Mouse (Mus musculus) heart, embryonic 11.5 days (tissue): ENCODE data around the gene Txk. TPM values are rescaled to one million over a fixed set of nuclear protein-coding genes. Genes with fewer than 3 reads are reported as not detected.

ENCODE experiments used
- ATAC-seq: fragments of 200-750 bp; cut with Nextera tagmentation; replicated peaks from 2 replicates; pipeline ENCODE4 v1.8.0; 2017; ENCODE audit warnings: moderate library complexity; ENCODE audit not compliant: insufficient number of reproducible peaks, low FRiP score, low TSS enrichment
- H3K27ac ChIP-seq: fragments of 300-500 bp; sonication (generic); 2 replicates; pipeline ENCODE4 v1.5.1; 2014; ENCODE audit warnings: mild to moderate bottlenecking, low read depth, low read length
- H3K27me3 ChIP-seq: fragments of 300-500 bp; sonication (generic); 2 replicates; pipeline ENCODE4 v1.6.1; 2014; ENCODE audit warnings: mild to moderate bottlenecking, low read length, mixed read lengths; ENCODE audit not compliant: control insufficient read depth, insufficient read depth
- H3K36me3 ChIP-seq: fragments of 300-500 bp; sonication (generic); 2 replicates; pipeline ENCODE4 v1.6.1; 2014; ENCODE audit warnings: mild to moderate bottlenecking, low read length, moderate library complexity, mixed read lengths; ENCODE audit not compliant: control insufficient read depth, insufficient read depth
- H3K4me1 ChIP-seq: fragments of 300-500 bp; sonication (generic); 2 replicates; pipeline ENCODE4 v1.6.1; 2014; ENCODE audit warnings: low read length; ENCODE audit not compliant: control insufficient read depth, insufficient read depth
- H3K4me2 ChIP-seq: fragments of 300-500 bp; sonication (generic); 2 replicates; pipeline ENCODE4 v1.6.1; 2014; ENCODE audit warnings: mild to moderate bottlenecking, moderate library complexity
- H3K4me3 ChIP-seq: fragments of 300-500 bp; sonication (generic); 2 replicates; pipeline ENCODE4 v1.5.1; 2014; ENCODE audit warnings: low read depth, low read length
- H3K9ac ChIP-seq: fragments of 300-500 bp; sonication (generic); 2 replicates; pipeline ENCODE4 v1.6.1; 2014; ENCODE audit warnings: mild to moderate bottlenecking, low read depth, low read length, moderate library complexity
- H3K9me3 ChIP-seq: fragments of 300-500 bp; sonication (generic); replicated peaks from 2 replicates; pipeline ENCODE4 v1.6.1; 2016; ENCODE audit warnings: low read length; ENCODE audit not compliant: control insufficient read depth
- WGBS: fragments of 180-500 bp; shearing (Covaris S2); extraction: QIAGEN DNeasy Blood & Tissue Kit; methylation state at CpG from one replicate; pipeline ENCODE4 v1.1.7; 2014; ENCODE audit not compliant: insufficient replicate concordance; 5-methylcytosine and 5-hydroxymethylcytosine counted together
- polyA plus RNA-seq: library from polyadenylated mRNA; unstranded; fragments of >200 nt; fragmentation: Nextera tagmentation; extraction: Ambion mirVana; gene quantifications from 2 replicates; pipeline ENCODE4 v1.2.1, GENCODE M21; 2014

Txk gene
- polyA plus RNA-seq = 0.04 TPM in 1 of 2 replicates, not detected in the other

DNA sequence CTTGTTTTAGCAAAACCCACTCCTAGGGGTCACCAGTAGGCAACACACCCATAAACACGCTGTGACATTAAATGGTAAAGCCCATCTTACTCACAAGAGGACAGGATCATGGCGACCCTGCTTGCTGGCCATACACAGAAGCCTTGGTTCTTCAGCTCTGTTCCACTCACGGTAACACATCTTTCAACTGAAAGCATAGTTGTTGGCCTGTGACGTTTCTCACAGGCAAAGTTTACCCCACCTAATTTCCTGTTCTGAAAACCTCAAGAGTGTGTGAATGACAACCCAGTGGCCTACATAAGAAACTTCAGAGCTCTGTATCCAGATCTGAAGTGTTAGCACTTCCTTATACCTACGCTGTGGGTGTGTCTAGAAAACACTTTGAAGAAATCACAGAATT, at the start of gene Txk:
Gene Txk (minus strand): TSS at position 193 of the 400 bp plus-strand sequence.
- Histone ChIP-seq H3K9me3 (no peaks in the 10 kb centered on the region), H3K36me3 (no peaks in the 10 kb centered on the region), H3K4me2 (no peak within 1 kb of the TSS), H3K4me3 (no peak within 1 kb of the TSS), H3K4me1 (no peaks in the 10 kb centered on the region), H3K9ac (no peak within 1 kb of the TSS), H3K27ac (no peak within 1 kb of the TSS), H3K27me3 (no peaks in the 10 kb centered on the region)
- WGBS = 83% methylated on average over 5 of the region's 5 CpGs
- ATAC-seq = no peak

DNA sequence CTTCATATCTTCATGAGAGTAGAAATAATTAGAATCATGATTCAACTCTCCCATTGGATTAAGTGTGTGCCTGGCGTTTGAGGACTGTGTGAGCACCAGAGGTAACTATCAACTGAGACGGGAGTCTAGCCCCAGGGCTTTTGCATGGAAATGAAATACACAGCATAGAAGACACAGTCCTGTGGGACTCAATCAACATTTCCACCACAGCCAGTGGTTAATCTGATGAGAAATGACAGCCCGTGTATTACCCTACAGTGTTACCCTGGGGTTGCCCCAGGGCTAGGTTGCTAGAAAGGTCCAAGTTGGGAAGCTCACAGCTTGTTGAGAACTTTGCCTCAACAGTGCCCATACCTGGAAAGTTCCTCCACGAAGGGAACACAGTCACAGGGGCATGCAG, 46.0 kb upstream of the Txk start:
- Histone ChIP-seq H3K27ac (no peak overlapping the region), H3K4me2 (no peak overlapping the region), H3K9ac (no peak overlapping the region), H3K27me3 (no peaks in the 10 kb centered on the region), H3K4me1 (peaks cover 14% of the 10 kb centered on the region), H3K36me3 (no peaks in the 10 kb centered on the region), H3K9me3 (no peaks in the 10 kb centered on the region), H3K4me3 (no peak overlapping the region)
- WGBS = 74% methylated on average over 4 of the region's 4 CpGs
- ATAC-seq = no peak

DNA sequence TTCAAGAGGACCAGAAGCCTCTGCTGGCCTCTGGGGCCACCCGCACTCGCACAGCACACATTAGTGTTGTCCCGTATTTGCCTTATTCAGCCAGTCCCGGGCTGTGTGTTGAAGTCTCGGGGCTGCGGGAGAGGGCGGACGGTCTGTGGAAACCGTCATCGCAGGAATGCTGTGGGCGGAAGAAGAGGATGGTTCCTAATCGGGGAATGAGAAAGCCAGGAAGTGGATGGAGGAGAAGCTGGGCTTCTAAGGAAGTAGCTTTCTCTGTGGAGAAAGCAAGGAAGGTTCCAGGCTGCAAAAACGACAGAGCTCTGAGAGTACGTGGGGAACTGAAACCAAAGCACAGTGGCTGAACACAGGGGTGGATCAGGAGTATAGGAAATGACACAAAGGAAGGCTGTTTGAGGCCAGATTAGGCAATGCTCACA, 43.6 kb upstream of the Txk start:
- Histone ChIP-seq H3K36me3 (no peaks in the 10 kb centered on the region), H3K27ac (peak overlapping the region; percentile 70), H3K4me2 (peak overlapping the region; percentile 56), H3K9me3 (no peaks in the 10 kb centered on the region), H3K4me3 (peak overlapping the region; percentile 29), H3K27me3 (no peaks in the 10 kb centered on the region), H3K9ac (peak overlapping the region; percentile 66), H3K4me1 (peaks cover 11% of the 10 kb centered on the region)
- 35% methylated on average over 14 of the region's 14 CpGs for WGBS
- 0 out of 2 replicates have a peak, but pooled peaks have one; percentile 20 for ATAC-seq

DNA sequence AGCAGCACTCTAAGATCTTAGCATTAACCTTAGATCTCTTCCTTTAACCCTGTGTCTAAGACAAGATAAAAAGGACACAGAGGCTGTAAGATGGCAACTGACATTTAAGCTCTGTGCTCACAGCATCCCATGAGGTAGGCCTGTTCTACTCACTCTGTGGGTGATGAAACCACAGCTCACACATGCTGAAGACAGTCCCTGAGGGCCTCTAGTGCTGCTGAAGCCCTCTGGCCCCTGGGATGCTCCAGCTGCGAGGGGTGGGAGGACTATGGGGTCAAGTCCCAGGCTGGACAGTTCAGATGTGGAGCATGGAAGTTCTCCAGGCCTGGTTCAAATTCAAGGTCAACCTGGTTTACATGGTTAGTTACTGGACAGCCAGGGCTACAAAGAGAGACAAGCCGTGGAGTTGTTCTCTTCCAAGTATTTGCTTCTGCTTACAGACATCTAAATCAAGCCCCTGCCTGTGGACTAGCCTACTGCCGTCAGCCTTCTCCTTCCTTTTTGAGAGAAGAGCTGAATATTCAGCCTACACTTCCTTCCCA, 40.8 kb upstream of the Txk start:
- no peaks in the 10 kb centered on the region for H3K9me3 ChIP-seq
- H3K4me1 ChIP-seq = peaks cover 11% of the 10 kb centered on the region
- no peaks in the 10 kb centered on the region for H3K36me3 ChIP-seq
- H3K9ac ChIP-seq = no peak overlapping the region
- no peak overlapping the region for H3K27ac ChIP-seq
- H3K4me3 ChIP-seq = no peak overlapping the region
- H3K4me2 ChIP-seq = no peak overlapping the region
- ATAC-seq = no peak
- H3K27me3 ChIP-seq = no peaks in the 10 kb centered on the region
- 75% methylated on average over 3 of the region's 3 CpGs for WGBS

DNA sequence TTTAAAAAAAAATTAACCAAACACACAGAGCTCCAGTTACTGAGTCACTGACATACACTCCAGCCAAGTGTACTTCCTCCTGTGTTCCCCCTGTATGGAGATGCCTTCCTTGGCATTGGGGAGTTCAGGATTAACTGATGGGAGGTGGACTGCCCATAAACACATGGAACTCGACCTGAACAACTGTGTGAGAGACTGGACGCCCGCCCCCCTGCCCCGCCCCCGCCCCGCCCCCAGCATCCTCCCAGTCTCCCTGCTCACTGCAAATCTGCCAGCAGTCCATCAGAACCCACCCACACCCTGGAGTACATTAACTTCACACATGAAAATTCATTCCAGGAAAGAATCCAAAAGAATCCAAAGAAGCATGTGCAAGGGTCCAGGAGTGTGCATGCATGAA, 39.2 kb upstream of the Txk start:
- Histone ChIP-seq H3K9me3 (no peaks in the 10 kb centered on the region), H3K9ac (no peak overlapping the region), H3K27me3 (no peaks in the 10 kb centered on the region), H3K4me1 (peaks cover 11% of the 10 kb centered on the region), H3K36me3 (no peaks in the 10 kb centered on the region), H3K27ac (no peak overlapping the region), H3K4me3 (no peak overlapping the region), H3K4me2 (no peak overlapping the region)
- ATAC-seq = no peak
- 17% methylated on average over 6 of the region's 6 CpGs for WGBS

DNA sequence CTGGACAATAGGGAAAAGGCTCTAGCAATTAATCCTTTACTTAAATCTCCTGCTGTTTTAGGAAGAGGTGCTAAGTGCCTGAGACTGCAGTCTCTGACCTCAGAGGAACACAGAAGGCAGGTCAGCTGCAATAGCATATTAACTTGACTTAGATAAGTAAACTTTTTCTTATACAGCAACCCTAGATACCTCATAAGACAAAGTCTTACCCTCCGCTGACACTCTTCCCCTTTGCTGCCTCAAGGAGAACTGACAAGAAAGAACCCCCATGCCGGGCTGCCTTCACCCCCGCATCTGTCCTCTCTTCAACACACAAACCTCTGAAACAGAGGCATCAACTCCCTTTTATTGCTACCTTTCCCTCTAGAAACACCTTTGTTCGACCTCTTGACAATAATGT, 38.8 kb upstream of the Txk start:
- H3K27me3 ChIP-seq = no peaks in the 10 kb centered on the region
- H3K4me2 ChIP-seq = no peak overlapping the region
- H3K4me3 ChIP-seq = no peak overlapping the region
- H3K9ac ChIP-seq = no peak overlapping the region
- no peak overlapping the region for H3K27ac ChIP-seq
- WGBS = 59% methylated on average over 4 of the region's 4 CpGs
- no peaks in the 10 kb centered on the region for H3K36me3 ChIP-seq
- no peak for ATAC-seq
- peaks cover 10% of the 10 kb centered on the region for H3K4me1 ChIP-seq
- H3K9me3 ChIP-seq = no peaks in the 10 kb centered on the region

DNA sequence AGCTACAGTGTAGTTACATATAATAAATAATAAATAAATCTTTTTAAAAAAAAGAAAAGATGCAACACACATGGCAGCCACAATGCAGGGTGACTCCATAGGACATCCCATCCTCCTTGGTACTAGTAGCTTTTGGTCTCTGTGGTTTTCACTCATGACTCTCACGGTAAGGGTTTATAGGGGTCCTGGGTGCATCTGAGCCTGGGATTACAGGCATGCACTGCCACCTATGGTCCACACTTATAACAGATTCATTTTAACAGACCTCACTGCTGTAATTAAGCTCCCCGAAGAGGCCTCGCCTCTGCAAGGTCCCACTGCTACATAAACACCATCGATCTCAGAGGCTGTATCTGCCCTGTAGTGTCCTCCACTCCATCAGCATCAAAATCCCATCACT, 32.9 kb upstream of the Txk start:
- Histone ChIP-seq H3K36me3 (no peaks in the 10 kb centered on the region), H3K27ac (no peak overlapping the region), H3K27me3 (no peaks in the 10 kb centered on the region), H3K4me3 (no peak overlapping the region), H3K9me3 (no peaks in the 10 kb centered on the region), H3K9ac (no peak overlapping the region), H3K4me2 (no peak overlapping the region), H3K4me1 (no peaks in the 10 kb centered on the region)
- ATAC-seq = no peak
- 66% methylated on average over 4 of the region's 4 CpGs for WGBS

DNA sequence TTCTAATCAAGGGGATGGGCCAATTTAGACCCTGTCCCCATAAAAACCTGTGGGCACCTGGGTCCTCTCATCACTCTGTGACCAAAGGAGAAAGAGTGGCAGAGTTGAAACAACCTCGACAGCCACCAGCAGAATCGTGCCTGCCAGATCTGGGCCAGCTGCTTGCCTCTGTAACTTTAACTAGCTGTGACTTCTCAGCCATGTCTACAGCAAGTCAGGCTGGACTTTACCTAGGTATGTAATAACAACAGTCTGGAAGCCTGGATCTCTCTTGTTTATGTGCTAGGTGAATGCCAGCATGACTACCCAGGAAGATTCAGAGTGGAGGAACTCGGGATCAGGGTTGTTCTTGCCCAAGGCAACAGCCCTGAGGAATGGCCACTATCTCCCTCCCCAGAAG, 32.1 kb upstream of the Txk start:
- Histone ChIP-seq H3K4me1 (no peaks in the 10 kb centered on the region), H3K9me3 (no peaks in the 10 kb centered on the region), H3K4me2 (no peak overlapping the region), H3K4me3 (no peak overlapping the region), H3K27ac (no peak overlapping the region), H3K27me3 (no peaks in the 10 kb centered on the region), H3K36me3 (no peaks in the 10 kb centered on the region), H3K9ac (no peak overlapping the region)
- no peak for ATAC-seq
- 73% methylated on average over 3 of the region's 3 CpGs for WGBS

DNA sequence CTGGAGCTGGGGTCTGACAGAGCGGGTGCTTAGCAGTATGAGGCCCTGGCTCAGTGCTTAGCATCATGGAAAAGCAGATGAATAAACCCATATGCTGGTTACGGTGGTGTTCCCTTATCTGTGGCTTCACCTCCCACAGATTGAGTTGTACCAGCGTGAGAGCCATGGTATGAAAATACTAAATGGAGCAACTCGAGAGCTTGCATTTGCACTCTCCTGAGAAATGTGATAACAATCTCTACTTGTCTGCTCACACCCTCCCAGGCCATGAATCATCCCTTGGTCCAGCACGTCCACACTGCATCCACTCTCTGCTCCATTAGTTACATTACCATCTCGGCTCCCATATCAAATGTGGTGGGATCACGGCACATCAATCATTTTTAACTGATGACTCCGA, 31.4 kb upstream of the Txk start:
- Histone ChIP-seq H3K9me3 (no peaks in the 10 kb centered on the region), H3K27ac (no peak overlapping the region), H3K4me2 (no peak overlapping the region), H3K9ac (no peak overlapping the region), H3K4me3 (no peak overlapping the region), H3K36me3 (no peaks in the 10 kb centered on the region), H3K4me1 (no peaks in the 10 kb centered on the region), H3K27me3 (no peaks in the 10 kb centered on the region)
- no peak for ATAC-seq
- WGBS = 70% methylated on average over 8 of the region's 8 CpGs
